Mouse (Mus musculus): ENCODE measurements around the gene Sys1. TPM values are rescaled to one million over a fixed set of nuclear protein-coding genes. Genes with fewer than 3 reads are reported as not detected.

The Sys1 gene
- total RNA-seq (2021) = 10 to 100 TPM; 39.1 to 44.7 TPM
- long read RNA-seq, experiment 1, transcript Sys1-201 (4 exons, 1,606 nt) = major isoform, 30 of 46 reads
- long read RNA-seq, experiment 1, partial matches to known transcripts = 9 of 46 reads
- long read RNA-seq, experiment 1, other reads (novel, unspliced or antisense) = 5 of 46 reads
- long read RNA-seq, experiment 2, transcript Sys1-201 (4 exons, 1,606 nt) = major isoform, 56 of 79 reads
- long read RNA-seq, experiment 2, partial matches to known transcripts = 19 of 79 reads
- long read RNA-seq, experiment 2, other reads (novel, unspliced or antisense) = 3 of 79 reads

GRCm38 (mm10) chr2:164456864-164457300, at the start of gene Sys1:
TSS of gene Sys1 (plus strand) at chr2:164456964.
- peak; percentile 41 to 59 for DNase-seq (ENCODE audit: low spot score in 2 of 2)

GRCm38 (mm10) chr2:164407708-164408107, 49.1 kb upstream of the Sys1 start:
- DNase-seq (ENCODE audit: low spot score in 2 of 2) = peak; percentile 66 to 74

- no peak for DNase-seq (ENCODE audit: low spot score in 2 of 2)
Measured at GRCm38 (mm10) chr2:164414167-164414566, 42.6 kb upstream of the Sys1 start.

- DNase-seq (ENCODE audit: low spot score in 2 of 2) = no peak
Measured at GRCm38 (mm10) chr2:164414581-164414980, 42.2 kb upstream of the Sys1 start.

- DNase-seq (ENCODE audit: low spot score in 2 of 2) = no peak
Measured at GRCm38 (mm10) chr2:164417198-164417597, 39.6 kb upstream of the Sys1 start.

GRCm38 (mm10) chr2:164418308-164418875, 38.4 kb upstream of the Sys1 start:
- no peak for DNase-seq (ENCODE audit: low spot score in 2 of 2)

GRCm38 (mm10) chr2:164419489-164419888, 37.3 kb upstream of the Sys1 start:
- no peak for DNase-seq (ENCODE audit: low spot score in 2 of 2)

GRCm38 (mm10) chr2:164421306-164421705, 35.5 kb upstream of the Sys1 start:
- DNase-seq (ENCODE audit: low spot score in 2 of 2) = no peak

- DNase-seq (ENCODE audit: low spot score in 2 of 2) = no peak
Measured at GRCm38 (mm10) chr2:164421979-164422378, 34.8 kb upstream of the Sys1 start.

- no peak for DNase-seq (ENCODE audit: low spot score in 2 of 2)
Measured at GRCm38 (mm10) chr2:164422675-164423393, 33.9 kb upstream of the Sys1 start.

- DNase-seq (ENCODE audit: low spot score in 2 of 2) = peak in 1 of 2 experiments; percentile 61
Measured at GRCm38 (mm10) chr2:164423464-164423863, 33.3 kb upstream of the Sys1 start.

GRCm38 (mm10) chr2:164424406-164424805, 32.4 kb upstream of the Sys1 start:
- no peak for DNase-seq (ENCODE audit: low spot score in 2 of 2)

- no peak for DNase-seq (ENCODE audit: low spot score in 2 of 2)
Measured at GRCm38 (mm10) chr2:164425401-164425800, 31.4 kb upstream of the Sys1 start.

GRCm38 (mm10) chr2:164426121-164426520, 30.6 kb upstream of the Sys1 start:
- DNase-seq (ENCODE audit: low spot score in 2 of 2) = no peak

GRCm38 (mm10) chr2:164426952-164427351, 29.8 kb upstream of the Sys1 start:
- no peak for DNase-seq (ENCODE audit: low spot score in 2 of 2)

GRCm38 (mm10) chr2:164428451-164428850, 28.3 kb upstream of the Sys1 start:
- DNase-seq (ENCODE audit: low spot score in 2 of 2) = no peak

- DNase-seq (ENCODE audit: low spot score in 2 of 2) = no peak
Measured at GRCm38 (mm10) chr2:164429881-164430615, 26.7 kb upstream of the Sys1 start.

- DNase-seq (ENCODE audit: low spot score in 2 of 2) = no peak
Measured at GRCm38 (mm10) chr2:164430697-164431096, 26.1 kb upstream of the Sys1 start.

- DNase-seq (ENCODE audit: low spot score in 2 of 2) = no peak
Measured at GRCm38 (mm10) chr2:164431676-164432465, 24.9 kb upstream of the Sys1 start.

- no peak for DNase-seq (ENCODE audit: low spot score in 2 of 2)
Measured at GRCm38 (mm10) chr2:164432541-164433191, 24.1 kb upstream of the Sys1 start.
